Mouse (Mus musculus) cerebellum, adult 2 months (tissue): Measurements from ENCODE around the gene Agbl2. TPM values are rescaled to one million over a fixed set of nuclear protein-coding genes. Genes with fewer than 3 reads are reported as not detected.

Source experiments
- DNase-seq, 2 experiments: peaks; one replicate each; pipeline ENCODE4 v3.0.0; 2021
- H3K27ac ChIP-seq: fragments of 200-500 bp; 2 replicates; pipeline ENCODE4 v1.5.1; 2012; ENCODE audit warnings: low read length, control low read depth, inconsistent platforms; ENCODE audit not compliant: insufficient read depth
- H3K27me3 ChIP-seq: fragments of 200-500 bp; 2 replicates; pipeline ENCODE4 v1.6.1; 2012; ENCODE audit warnings: inconsistent platforms, mild to moderate bottlenecking, low read length, moderate library complexity; ENCODE audit not compliant: control insufficient read depth, insufficient read depth
- H3K4me1 ChIP-seq: fragments of 200-500 bp; 2 replicates; pipeline ENCODE4 v1.6.1; 2011; ENCODE audit warnings: low read length; ENCODE audit not compliant: control insufficient read depth, insufficient read depth
- H3K4me3 ChIP-seq: fragments of 200-500 bp; replicated peaks from 2 replicates; pipeline ENCODE3; 2011; ENCODE audit warnings: mild to moderate bottlenecking, low read depth, low read length, control low read depth; ENCODE audit not compliant: insufficient read depth
- CTCF ChIP-seq: fragments of 200-500 bp; IDR thresholded peaks from 2 replicates; pipeline ENCODE4 v1.5.1; 2011; ENCODE audit warnings: low read depth, mild to moderate bottlenecking, control low read depth, low read length, moderate library complexity, borderline replicate concordance; ENCODE audit not compliant: insufficient read depth
- POLR2A ChIP-seq: fragments of 200-500 bp; IDR thresholded peaks from 2 replicates; pipeline ENCODE4 v1.6.1; 2011; ENCODE audit warnings: low read length, control low read depth, borderline replicate concordance; ENCODE audit not compliant: insufficient read depth
- WGBS: fragments of 180-500 bp; shearing (Covaris S2); methylation state at CpG from one replicate; pipeline ENCODE4 v1.1.7; 2018; 5-methylcytosine and 5-hydroxymethylcytosine counted together
- polyA plus RNA-seq: library from polyadenylated mRNA; depleted of rRNA; stranded (reverse); fragments of >200 nt; gene quantifications from 2 replicates; pipeline ENCODE4 v1.2.3, GENCODE M21; 2012

The Agbl2 gene
- polyA plus RNA-seq, 1 experiment = 6.7 TPM

GRCm38 (mm10) chr2:90850401-90850800, 67.9 kb downstream of the Agbl2 start:
- Histone ChIP-seq H3K4me3 (no peak overlapping the region), H3K27me3 (no peaks in the 10 kb centered on the region), H3K4me1 (peaks cover 23% of the 10 kb centered on the region), H3K27ac (peak overlapping the region; percentile 99; the same call in 1 of the 2 replicates)
- peak; percentile 77 to 90 for DNase-seq
- WGBS = 11% methylated on average over 1 of the region's 1 CpGs
- peak; percentile 35; the same call in 1 of the 2 replicates for TF ChIP-seq POLR2A
- TF ChIP-seq CTCF = no peak

- no peak for DNase-seq
- H3K4me3 ChIP-seq = no peak overlapping the region
- no peaks in the 10 kb centered on the region for H3K27me3 ChIP-seq
- H3K4me1 ChIP-seq = no peaks in the 10 kb centered on the region
- no peak for TF ChIP-seq POLR2A
- TF ChIP-seq CTCF = no peak
- no peak overlapping the region for H3K27ac ChIP-seq
- WGBS = 93% methylated on average over 2 of the region's 2 CpGs
Observed at GRCm38 (mm10) chr2:90861486-90861885, 79.0 kb downstream of the Agbl2 start.

- TF ChIP-seq CTCF (no peak), POLR2A (no peak)
- Histone ChIP-seq H3K4me3 (no peak overlapping the region), H3K27me3 (no peaks in the 10 kb centered on the region), H3K27ac (no peak overlapping the region), H3K4me1 (no peaks in the 10 kb centered on the region; the same call in 1 of the 2 replicates)
- no peak for DNase-seq
Observed at GRCm38 (mm10) chr2:90864184-90864583, 81.7 kb downstream of the Agbl2 start.

GRCm38 (mm10) chr2:90866524-90866923, 84.0 kb downstream of the Agbl2 start:
- peak; percentile 82 to 85 for DNase-seq
- Histone ChIP-seq H3K27ac (no peak overlapping the region), H3K4me1 (peaks cover 11% of the 10 kb centered on the region; the same call in 1 of the 2 replicates), H3K4me3 (no peak overlapping the region), H3K27me3 (no peaks in the 10 kb centered on the region)
- 5% methylated on average over 3 of the region's 3 CpGs for WGBS
- TF ChIP-seq CTCF = peak; percentile 91
- no peak for TF ChIP-seq POLR2A

GRCm38 (mm10) chr2:90870136-90870601, 87.6 kb downstream of the Agbl2 start:
- Histone ChIP-seq H3K27ac (peak overlapping the region; percentile 68; the same call in 1 of the 2 replicates), H3K4me3 (no peak overlapping the region), H3K4me1 (peaks cover 20% of the 10 kb centered on the region; the same call in 1 of the 2 replicates), H3K27me3 (no peaks in the 10 kb centered on the region)
- DNase-seq = no peak
- no peak for TF ChIP-seq CTCF
- TF ChIP-seq POLR2A = no peak
- WGBS = 34% methylated on average over 4 of the region's 4 CpGs

GRCm38 (mm10) chr2:90871180-90871961, 88.8 kb downstream of the Agbl2 start:
- Histone ChIP-seq H3K27ac (peak overlapping the region; percentile 47; the same call in 1 of the 2 replicates), H3K27me3 (no peaks in the 10 kb centered on the region), H3K4me3 (no peak overlapping the region), H3K4me1 (peaks cover 20% of the 10 kb centered on the region; the same call in 1 of the 2 replicates)
- peak; percentile 54 to 70 for DNase-seq
- TF ChIP-seq CTCF (no peak), POLR2A (no peak)
- WGBS = 22% methylated on average over 8 of the region's 8 CpGs

GRCm38 (mm10) chr2:90874025-90874424, 91.5 kb downstream of the Agbl2 start:
- DNase-seq = peak; percentile 39 to 75
- 40% methylated on average over 1 of the region's 1 CpGs for WGBS
- Histone ChIP-seq H3K27ac (no peak overlapping the region), H3K4me3 (no peak overlapping the region), H3K27me3 (no peaks in the 10 kb centered on the region), H3K4me1 (peaks cover 23% of the 10 kb centered on the region; the same call in 1 of the 2 replicates)
- TF ChIP-seq CTCF = no peak
- TF ChIP-seq POLR2A = no peak

- TF ChIP-seq POLR2A = no peak
- no peak for TF ChIP-seq CTCF
- DNase-seq = no peak
- peaks cover 20% of the 10 kb centered on the region; the same call in 1 of the 2 replicates for H3K4me1 ChIP-seq
- H3K27me3 ChIP-seq = no peaks in the 10 kb centered on the region; the same call in 1 of the 2 replicates
- H3K27ac ChIP-seq = no peak overlapping the region
- WGBS = 41% methylated on average over 2 of the region's 2 CpGs
- no peak overlapping the region for H3K4me3 ChIP-seq
Observed at GRCm38 (mm10) chr2:90875239-90875638, 92.7 kb downstream of the Agbl2 start.
